26 mouse cellular contexts compared by ENCODE assay signal in genomic region chr1:72793230-72793629, GRCm38 (mm10). TPM values are rescaled to one million over a fixed set of nuclear protein-coding genes. Genes with fewer than 3 reads are reported as not detected.
"Had no signal": no experiment of that assay in that cellular context is flagged by ENCODE, and none has a peak within 500 bp of the region (broad histone marks: within the 10 kb centered on the region; RNA-seq: fewer than 3 reads in every experiment).

No protein-coding gene starts in this region.

- H3K27ac ChIP-seq: heart, adult 2 months; heart, embryonic 13.5 days; heart, embryonic 15.5 days; hindbrain, embryonic 12.5 days; hindbrain, embryonic 14.5 days; intestine, embryonic 15.5 days; layer of hippocampus, adult 2 months; limb, embryonic 13.5 days; limb, embryonic 15.5 days; liver, embryonic 12.5 days; liver, embryonic 14.5 days had no signal

- H3K4me3 ChIP-seq: heart, adult 2 months; heart, embryonic 13.5 days; heart, embryonic 15.5 days; hindbrain, embryonic 12.5 days; intestine, embryonic 15.5 days; layer of hippocampus, adult 2 months; limb, embryonic 13.5 days; limb, embryonic 15.5 days; liver, embryonic 12.5 days had no signal

- H3K4me1 ChIP-seq: heart, embryonic 13.5 days; heart, embryonic 15.5 days; hindbrain, embryonic 12.5 days; intestine, embryonic 15.5 days; limb, embryonic 15.5 days; liver, embryonic 12.5 days had no signal

- H3K36me3 ChIP-seq: heart, embryonic 13.5 days; heart, embryonic 15.5 days; hindbrain, embryonic 12.5 days; intestine, embryonic 15.5 days; limb, embryonic 13.5 days; limb, embryonic 15.5 days; liver, embryonic 12.5 days had no signal

- H3K9ac ChIP-seq: heart, embryonic 13.5 days; heart, embryonic 15.5 days; hindbrain, embryonic 12.5 days; hindbrain, embryonic 14.5 days; intestine, embryonic 15.5 days; limb, embryonic 13.5 days; limb, embryonic 15.5 days; liver, embryonic 12.5 days; liver, embryonic 14.5 days had no signal

- H3K27me3 ChIP-seq: heart, embryonic 13.5 days; heart, embryonic 15.5 days; hindbrain, embryonic 12.5 days; intestine, embryonic 15.5 days; limb, embryonic 13.5 days; limb, embryonic 15.5 days; liver, embryonic 12.5 days had no signal

- H3K9me3 ChIP-seq: heart, embryonic 15.5 days; hindbrain, embryonic 12.5 days; intestine, embryonic 15.5 days; limb, embryonic 13.5 days; limb, embryonic 15.5 days; liver, embryonic 12.5 days had no signal

- DNase-seq: gastrocnemius, postnatal 14 days; gastrocnemius, postnatal 36 days; heart, adult 11 months; heart, adult 2 months; heart, postnatal 14 days; heart, postnatal 36 days; kidney, adult 18-20 months; kidney, adult 8-10 months; kidney, postnatal 10 days; kidney, postnatal 25 days; kidney, postnatal 4 days; layer of hippocampus, adult 9-11 months; layer of hippocampus, postnatal 36 days; left cerebral cortex, postnatal 4 days had no signal

RNA-seq across cellular contexts. Expression of gene Igfbp2, which starts 31.1 kb away (rescaled TPM):
- total RNA-seq: hematopoietic stem cell, adult 5-6 weeks had no signal
- polyA plus RNA-seq: inflammation-experienced regulatory T-cells, adult 6 months had no signal
